Mouse (Mus musculus) CD4-positive helper T cell, adult 2 months (primary cell): ENCODE data around the gene Bpnt1.
"Not testable (repeated sequence)": the region's sequence is repeated elsewhere in the genome, so short reads cannot be mapped to it uniquely, and the experiment has no call there.

Experiments used
- DNase-seq: peaks from one replicate; pipeline ENCODE4 v3.0.0-alpha.2; 2012; ENCODE audit warnings: low read depth, missing footprints, low spot score

Gene Bpnt1

DNA sequence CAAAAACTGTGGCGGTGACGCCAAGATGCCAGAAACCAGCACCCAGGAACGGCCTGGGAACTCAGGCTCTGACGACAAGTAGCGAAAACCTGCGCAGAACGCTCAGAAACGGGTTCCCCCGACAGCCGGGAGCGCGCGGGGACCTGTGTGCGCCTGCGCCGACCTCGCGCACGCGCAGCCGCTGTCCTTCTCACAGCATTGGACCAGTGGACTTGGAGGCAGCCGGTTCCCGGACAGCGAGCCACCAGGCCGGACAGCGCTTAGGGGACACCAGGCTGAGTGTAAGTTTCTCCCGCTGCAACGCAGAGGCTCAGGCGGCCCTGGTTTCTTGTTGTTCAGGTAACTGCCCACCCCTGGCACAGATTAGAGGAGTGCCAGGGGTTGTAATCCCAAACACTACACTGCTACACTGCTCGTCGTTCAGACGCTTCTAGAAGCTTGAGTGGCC is at the start of gene Bpnt1:
TSS of gene Bpnt1 (plus strand) at position 167 of the 448 bp plus-strand sequence.
- peak; percentile 90 for DNase-seq

DNA sequence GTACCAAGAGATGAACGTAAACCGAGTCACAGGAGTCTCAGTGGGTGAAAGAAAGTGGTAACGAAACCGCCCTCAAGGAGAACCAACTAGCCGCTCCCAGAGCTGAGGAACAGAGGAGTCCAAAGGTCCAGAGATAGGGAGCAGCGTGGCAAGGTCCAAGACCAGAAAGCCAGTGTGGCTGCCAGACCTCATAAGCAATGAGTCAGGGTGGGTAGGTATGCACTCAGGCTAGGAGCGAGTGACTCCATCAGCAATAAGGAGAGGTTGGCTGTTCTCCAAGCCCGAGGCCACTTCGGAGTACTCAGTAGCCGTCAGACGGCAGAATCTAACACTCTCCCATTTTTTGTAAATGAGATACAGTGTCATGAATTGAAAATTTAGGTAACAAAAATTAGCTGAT is 49.1 kb upstream of the Bpnt1 start:
- no peak for DNase-seq

DNA sequence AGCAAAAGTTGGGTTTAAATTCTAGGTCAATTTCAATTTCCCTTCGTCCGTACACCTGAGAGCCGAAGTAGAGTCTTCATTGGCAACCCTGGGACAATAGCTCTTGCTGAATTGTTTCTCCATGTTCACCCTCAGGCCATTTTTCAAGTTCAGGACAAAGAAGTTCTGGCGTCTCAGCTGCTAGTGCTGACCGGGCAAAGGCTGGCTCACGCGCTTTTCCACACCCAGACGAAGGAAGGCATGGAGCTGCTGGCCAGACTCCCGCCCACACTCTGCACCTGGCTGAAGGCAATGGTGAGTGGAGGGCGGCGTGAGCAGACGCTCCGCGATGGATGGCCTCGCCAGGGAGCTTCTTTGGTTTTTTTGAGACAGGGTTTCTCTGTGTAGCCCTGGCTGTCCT is 48.7 kb upstream of the Bpnt1 start:
- no peak for DNase-seq

DNA sequence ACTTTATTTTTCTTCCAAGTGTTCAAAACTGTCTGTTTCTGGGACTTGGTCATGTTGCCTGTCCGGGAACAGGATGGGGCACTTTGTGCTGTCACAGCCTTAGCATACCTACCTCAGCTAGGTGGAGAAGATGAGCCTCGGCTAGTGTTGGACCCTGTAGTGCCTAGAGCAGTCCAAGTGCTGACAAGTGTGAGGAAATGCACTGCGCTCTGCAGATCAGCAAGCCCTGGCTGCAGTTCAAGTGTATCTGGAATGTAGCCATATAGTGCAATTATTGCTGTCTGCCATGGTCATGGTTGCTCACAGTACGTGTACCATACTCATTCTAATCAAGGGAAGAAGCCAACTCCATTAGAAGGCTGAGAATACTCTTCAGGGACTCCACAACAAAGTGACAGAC is 47.2 kb upstream of the Bpnt1 start:
- DNase-seq, result no peak

DNA sequence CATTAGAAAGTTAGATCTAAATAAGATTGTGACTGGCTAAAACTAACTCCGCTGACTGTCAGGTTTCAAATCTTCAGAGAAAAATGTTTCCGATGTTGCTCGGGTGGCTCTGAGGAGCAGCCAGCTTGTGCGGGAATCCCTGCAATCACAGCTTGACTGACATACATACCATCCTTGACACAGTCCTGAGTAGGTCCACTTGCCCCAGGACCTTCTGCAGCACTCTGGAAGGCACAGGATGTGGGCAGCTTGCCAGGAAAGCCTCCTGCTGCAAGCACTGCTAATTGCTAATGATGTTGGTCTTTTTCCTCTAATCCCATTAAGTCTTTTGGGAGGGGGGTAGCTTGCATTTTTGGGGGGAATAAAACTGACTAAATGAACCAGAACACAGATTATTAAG is 46.8 kb upstream of the Bpnt1 start:
- no peak for DNase-seq

DNA sequence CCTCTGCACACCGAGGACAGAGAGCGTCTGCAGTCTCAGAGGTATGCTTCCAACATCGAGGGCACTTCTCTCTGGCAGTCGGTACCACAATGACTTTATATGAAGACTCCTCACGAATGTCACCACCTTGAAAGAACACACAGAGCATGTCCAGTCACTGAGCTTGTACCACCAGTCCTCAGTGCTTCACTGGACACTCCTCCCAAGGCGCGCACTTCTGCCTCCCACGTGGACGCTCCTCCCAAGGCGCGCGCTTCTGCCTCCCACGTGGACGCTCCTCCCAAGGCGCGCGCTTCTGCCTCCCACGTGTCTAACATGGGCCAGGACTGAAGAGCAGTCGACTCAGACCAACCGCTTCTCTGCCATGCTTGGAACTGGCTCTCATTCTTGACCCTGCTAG is 44.9 kb upstream of the Bpnt1 start:
- no peak for DNase-seq

DNA sequence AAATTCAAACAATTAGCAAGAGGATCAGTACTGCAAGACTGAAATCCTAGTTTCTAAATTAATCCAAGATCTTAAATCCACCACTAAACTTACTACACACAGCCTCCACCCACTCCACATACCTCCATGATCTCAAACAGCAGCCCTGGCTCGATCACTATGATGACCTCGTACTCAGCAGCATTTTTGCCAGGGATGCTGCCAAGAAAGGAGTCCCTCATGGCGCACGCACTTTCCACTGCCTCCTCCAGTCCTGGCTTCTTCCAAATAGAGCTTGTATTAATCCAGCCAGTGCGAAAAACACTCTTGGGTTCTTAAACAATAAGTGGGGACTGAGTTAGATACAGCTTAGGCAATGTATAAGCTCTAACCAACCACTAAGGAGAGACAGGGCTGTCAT is 42.7 kb upstream of the Bpnt1 start:
- DNase-seq, result no peak

DNA sequence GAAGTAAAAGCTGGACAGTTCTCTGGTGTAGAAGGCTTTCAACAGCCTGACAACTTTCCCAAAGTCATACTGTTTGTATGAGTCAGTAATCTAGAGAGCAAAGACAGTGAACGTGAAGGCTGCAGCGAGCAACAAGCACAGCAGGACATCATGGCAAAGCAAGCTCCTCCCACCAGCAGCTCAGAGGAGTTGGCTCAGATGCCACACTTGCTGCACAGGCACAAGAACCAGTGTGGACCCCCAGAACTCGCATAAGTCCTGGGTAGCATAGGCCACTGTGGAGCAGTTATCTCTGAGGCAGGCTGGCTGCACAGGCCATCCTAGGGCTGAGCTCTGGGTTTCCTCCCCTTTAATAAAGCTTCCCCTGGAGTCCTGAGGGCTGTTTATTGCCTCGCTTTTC is 40.6 kb upstream of the Bpnt1 start:
- DNase-seq, result no peak

DNA sequence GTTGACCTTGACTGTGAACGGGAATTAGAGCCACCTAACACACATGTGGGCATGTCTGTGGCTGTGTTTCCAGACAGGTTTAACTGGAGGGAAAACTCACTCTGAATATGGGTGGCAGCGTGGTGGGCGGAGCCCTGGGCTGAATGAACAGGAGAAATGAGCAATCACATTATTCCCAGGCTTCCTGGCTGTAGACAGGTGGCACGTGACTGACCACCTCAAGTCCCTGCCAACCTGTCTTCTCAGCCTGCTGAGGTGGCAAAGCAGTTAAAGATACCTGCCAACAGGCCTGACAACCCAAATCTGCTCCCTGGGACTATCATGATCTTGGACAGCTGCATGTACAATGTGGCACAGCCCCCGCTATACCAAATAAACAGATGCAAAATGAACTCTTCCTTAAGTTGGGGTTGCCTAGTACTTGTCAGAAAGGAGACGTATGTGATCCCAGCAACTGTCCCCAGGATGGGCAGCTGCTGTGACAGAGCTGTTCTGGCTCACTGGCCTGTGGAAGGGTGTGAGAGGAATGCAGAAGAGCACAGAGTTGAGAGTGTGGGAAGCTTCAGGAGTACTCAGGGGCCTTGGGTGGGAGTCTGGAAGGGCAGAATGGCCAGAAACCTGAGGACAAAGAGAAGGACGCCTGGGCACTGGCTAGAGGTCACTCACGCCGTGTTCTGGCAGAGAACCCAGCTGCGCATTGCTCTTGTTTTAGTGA is 39.1 kb upstream of the Bpnt1 start:
- no peak for DNase-seq

DNA sequence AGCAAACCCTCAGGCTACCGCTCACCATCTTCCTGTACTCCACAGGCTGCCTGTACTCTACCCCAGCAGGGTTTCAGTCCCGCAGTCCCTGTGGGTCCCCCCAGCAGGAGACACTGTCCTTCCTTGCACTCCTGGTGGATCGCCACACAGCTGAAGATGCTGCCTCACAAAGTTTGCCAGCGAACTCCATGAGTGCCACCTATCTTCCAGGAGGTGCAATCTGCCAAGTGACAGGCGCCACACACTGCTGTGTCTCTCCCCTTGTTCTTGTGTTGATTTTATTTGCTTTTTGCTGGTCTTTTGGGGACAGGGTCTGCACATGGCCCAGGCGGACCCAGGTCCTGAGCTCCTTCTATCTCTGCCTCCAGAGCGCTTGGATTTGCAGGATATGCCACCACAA is 35.1 kb upstream of the Bpnt1 start:
- DNase-seq, result no peak

DNA sequence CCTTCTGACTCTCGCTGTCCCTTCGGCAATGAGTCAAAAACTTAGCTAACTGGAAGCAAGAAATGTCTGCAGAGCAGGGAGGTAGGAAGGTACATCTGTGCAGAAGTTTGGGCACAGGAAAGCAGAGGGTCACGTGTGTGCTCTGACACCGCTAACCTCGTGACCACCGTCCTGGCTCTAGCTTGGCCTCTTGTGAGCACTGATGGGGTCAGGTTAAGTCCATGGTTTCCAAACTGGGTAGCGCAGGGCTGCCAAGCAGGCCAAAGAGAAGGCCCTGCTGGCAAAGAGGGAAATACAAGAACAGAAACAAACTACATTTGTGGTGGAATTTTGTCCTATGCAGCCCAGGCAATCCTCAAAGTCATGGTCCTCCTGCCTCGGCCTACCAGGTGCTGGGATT is 33.5 kb upstream of the Bpnt1 start:
- no peak for DNase-seq

DNA sequence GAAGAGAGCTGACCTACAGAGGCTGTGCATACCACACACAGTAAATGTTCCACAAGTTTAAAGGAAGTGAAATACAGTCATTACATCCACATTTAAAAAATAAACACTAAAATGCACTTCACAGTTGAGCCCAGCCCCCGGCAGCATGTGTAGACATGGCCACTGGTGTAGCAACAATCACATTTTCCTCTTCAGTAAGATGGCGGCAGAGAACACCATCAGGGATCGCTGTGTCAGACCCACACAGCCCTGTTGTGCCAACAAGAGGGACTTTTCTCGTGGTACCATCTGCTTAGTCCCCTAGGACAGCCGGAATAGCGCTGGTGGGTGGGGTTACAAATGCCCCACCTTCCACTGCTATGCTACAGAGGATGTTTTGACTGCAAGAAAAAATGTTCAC is 29.1 kb upstream of the Bpnt1 start:
- no peak for DNase-seq

DNA sequence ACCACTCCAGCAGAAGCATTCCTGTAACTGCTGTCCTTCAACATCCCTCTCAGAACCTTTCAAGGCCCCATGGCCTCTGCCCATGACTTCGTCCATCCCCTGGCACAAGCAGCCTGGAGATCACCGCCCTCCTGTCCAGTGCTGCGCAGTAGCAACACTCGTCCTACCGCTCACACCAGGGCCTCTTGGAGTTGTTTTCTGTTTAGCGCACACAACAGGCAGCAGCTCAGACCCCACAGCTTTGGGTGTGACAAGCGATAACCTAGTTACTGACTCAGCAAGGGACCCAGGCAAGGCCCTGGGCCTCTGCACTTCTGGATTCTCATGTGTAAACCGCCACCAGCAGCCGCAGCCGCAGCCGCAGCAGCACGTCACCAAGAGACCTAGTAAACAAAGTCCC is 25.1 kb upstream of the Bpnt1 start:
- no peak for DNase-seq

DNA sequence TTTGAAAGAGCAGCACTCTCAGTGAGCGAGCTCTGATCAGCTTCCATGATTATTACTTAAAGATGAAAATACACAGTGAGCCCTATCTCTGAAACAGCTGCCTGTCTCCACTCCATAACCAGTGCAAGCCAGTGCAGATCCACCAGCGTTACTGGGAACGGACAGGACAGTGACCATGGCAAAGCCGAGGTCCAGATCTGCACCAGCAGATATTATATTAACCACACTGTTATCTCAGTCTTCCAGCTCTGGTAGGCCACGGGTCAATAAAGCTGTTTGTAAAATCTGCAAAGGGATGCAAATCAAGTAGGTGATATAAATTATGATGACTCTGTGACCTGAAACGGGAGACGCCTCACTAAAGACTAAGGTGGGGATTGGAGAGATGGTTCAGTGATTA is 24.3 kb upstream of the Bpnt1 start:
- DNase-seq, result no peak

DNA sequence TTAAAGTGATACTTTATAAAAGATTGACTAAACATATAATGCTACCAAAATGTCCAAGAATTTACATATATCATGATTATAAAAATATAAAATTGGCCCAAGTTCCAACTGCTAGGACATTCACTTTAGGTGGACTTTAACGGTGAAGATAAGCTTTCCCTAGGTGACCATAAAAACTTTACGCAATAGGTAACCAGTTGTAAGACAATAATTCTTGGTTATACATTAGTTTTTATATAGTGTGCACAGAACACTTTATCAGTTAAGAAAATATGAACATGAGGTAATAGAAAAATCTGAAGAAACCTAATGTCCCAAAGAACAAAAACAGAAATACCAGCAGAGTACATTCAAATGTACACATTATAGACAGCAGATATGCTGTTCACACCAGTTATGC is 23.6 kb upstream of the Bpnt1 start:
- no peak for DNase-seq

DNA sequence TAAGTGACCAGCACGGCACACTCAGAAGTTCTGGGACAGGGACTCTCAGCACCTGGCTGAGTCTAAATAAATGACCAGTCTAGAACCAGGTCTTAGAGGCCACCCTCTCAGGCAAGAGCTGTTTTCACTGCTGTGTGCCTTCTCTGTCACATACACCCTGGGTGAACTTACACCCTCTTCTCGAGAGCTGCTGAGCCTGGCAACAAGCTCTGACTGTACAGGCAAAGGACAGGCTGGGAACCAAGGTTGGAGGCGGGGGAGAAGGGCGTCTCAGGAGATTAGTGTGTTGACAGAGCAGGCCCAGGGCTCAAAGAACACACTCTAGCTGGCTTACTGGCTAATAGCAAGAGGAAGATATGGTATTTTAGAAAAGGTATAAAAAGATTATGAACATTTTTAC is 23.0 kb upstream of the Bpnt1 start:
- no peak for DNase-seq

DNA sequence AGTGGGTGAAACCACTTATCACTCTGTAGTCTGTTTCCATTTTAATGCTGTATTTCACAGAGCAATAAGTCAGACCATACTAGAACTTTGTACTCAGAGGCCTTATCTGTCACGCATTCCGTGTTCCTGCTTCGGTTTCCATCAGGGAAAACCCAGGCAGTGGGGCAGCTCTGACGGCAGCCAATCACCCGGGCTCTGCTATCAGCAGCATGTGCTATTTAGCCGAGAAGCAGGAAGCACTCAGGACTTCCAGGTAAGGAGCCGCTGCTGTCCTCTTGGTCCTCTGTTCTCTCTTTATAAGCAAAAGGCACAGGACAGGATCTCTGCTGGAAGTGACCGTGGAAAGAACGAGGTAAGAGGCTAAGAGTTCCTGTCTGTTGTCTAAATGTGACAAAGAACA is 20.0 kb upstream of the Bpnt1 start:
- no peak for DNase-seq

DNA sequence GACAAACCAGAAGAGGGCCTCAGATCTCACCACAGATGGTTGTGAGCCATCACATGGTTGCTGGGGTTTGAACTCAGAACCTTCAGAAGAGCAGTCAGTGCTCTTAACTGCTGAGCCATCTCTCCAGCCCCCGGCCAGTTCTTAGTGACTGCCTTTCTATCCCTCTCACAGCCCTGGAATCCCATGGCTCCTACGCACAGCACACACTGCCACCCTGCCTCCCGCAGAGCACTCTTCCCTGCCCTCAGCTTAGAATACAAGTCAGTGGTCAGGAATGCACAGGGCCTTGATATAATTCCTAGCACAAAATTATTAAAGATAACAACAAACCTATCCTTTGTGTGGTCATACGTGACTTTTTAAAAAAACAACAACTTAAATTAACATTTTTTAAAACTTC is 17.4 kb upstream of the Bpnt1 start:
- no peak for DNase-seq

DNA sequence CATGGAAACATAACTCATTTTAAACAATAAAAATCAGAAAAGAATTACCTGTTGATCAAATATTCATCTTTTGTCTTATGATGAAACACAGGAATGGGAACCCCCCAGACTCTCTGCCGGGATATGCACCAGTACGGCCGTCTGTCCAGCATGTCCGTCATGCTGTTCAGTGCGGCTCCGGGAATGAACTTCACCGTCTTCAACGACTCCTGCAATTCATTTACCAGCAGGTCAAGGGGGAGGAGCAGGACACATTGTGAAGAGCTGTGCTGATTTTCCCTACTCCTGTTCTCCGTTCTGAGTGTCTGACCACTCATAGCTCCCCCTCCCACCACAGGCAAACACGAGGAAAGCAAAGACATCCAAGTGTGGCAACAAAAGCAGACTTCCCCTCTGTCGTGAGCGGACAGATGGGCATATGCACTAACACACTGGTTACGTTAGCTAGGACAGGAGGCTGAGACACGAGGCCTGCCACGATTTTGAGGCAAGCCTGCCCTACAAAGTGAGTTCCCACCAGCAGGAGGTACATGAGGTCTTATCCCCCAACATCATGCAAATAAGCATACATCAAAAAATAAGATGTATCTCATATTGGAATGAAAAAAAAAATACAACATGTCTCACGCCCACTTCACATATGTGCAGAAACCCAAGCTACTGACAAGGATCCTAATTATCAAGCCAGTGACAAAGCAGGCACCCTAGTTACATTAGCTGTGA is 15.9 kb upstream of the Bpnt1 start:
- DNase-seq, result no peak

DNA sequence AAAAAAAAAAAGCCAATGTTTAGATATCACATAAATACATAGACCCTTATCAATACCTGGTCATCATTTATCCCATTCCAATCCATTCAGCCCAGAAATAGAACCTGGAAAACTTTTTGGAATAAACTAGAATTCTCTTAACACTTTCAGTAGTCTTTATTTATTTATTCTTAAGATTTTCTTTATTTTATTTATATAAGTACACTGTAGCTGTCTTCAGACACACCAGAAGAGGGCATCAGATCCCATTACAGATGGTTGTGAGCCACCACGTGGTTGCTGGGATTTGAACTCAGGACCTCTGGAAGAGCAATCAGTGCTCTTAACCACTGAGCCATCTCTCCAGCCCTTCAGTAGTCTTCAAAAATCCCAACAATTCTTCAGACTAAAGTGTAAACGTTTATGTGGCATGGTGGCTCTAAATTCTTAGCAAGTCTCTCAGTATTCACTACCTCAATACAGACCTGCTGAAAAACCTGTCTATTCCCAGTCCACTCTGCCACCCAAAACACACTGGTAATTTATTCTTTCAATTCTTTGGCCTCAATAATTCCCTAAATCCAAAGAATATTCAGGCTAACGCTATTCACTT is 4.1 kb upstream of the Bpnt1 start:
- DNase-seq, result not testable (repeated sequence)

DNA sequence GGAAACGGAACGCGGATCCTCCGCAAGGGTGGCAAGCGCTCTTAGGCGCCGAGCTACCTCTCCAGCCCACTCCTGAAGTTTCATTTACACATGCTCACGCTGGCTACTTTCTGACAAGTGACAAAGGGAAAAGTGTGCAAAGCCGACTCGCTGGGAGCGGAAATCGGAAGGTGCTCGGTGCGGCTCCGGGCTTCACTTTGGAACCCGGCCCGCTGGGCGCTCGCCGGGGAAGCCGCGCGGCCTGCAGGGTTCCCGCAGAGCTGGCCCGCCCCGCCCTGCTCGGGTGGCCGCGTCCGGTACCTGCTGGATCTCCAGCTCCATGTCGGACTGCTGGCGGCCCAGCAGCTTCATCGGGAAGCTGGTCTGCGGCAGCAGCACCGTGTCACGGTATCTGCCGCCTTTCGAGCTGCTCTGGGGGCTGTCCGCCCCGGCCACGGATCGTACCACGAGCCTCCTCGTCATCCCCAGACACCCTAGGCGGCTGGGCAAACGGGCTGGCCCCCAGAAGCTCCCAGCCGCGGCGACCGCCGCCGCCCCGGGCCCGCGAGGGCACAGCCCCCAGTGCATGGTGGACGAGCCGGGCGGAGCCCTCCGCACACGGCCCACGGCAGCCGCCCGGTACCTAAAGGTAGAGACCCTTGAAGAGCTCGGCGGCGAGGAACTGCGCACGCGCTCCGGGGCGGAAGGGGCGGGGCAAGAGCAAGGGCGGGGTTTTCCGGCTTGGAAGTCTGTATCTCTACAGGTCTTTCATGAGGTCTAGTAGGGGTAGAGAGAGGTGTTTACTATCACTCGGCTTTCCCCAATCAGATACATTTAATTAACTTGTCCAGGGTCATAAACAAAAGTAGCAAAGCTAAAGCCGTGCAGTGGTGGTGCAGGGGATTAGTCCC is 3.0 kb upstream of the Bpnt1 start, which contains the start of gene Iars2:
TSS of gene Iars2 (minus strand) at position 676 of the 890 bp plus-strand sequence.
- peak; percentile 91 for DNase-seq

DNA sequence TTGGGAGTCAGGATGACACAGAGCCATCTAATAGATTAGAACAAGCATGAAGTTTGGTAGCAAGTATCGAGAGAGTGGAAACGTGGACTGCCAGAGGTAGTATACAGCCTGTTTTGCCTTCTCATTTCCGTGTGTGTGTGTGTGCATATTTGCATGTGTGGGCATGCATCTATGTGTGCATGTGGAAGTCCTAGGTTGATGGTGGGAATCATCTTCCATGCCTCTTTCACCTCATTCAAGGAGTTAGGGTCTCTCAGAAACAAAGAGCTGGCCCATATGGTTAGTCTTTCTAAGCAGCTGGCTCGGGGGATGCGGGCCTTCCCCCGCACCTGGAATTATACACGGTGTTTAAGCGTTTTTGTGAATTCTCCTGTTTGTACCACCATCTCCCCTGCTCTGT is 2.1 kb upstream of the Bpnt1 start:
- DNase-seq, result no peak
